Mouse (Mus musculus): ENCODE measurements around the gene Ptpn1.

DNA sequence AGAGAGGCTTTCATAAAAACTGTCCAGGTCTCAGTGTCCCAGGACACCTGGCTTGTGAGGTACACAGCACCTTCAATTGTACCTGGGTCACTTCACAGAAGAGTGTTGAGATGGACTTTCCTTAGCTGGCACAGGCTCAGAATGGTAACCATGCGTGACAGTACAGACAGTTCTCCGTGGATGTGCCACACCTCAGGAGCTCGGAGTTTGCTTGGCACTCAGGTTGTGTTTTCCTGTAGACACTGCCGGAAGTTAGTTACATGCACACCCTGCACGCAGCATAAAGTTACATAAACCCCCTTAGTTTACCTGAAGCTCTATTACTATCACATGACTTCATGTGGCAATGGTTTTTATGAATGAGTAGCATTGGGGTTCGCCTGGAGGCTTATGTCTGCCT lies 18.8 kb downstream of the Ptpn1 start:
- TF ChIP-seq POLR2A (IDR thresholded peaks at IDR 0.05; ENCODE audit: borderline replicate concordance, extremely low read depth, insufficient read depth, insufficient read length, poor library complexity, severe bottlenecking) (no peak), CTCF (IDR thresholded peaks at IDR 0.05; ENCODE audit: borderline replicate concordance, extremely low read depth, insufficient read depth, insufficient read length) (no peak)
